Mouse (Mus musculus) hindbrain, embryonic 12.5 days (tissue): ENCODE data around the gene Arhgap32. TPM values are rescaled to one million over a fixed set of nuclear protein-coding genes. Genes with fewer than 3 reads are reported as not detected.
"Not testable (repeated sequence)": the region's sequence is repeated elsewhere in the genome, so short reads cannot be mapped to it uniquely, and the experiment has no call there.

Experiments
- ATAC-seq: fragments of 200-750 bp; cut with Nextera tagmentation; 2 replicates; pipeline ENCODE4 v1.8.0; 2017; ENCODE audit warnings: moderate TSS enrichment; ENCODE audit not compliant: low FRiP score
- H3K27ac ChIP-seq: fragments of 300-500 bp; sonication (generic); 2 replicates; pipeline ENCODE4 v1.5.1; 2016; ENCODE audit warnings: mild to moderate bottlenecking
- H3K27me3 ChIP-seq: fragments of 300-500 bp; sonication (generic); 2 replicates; pipeline ENCODE4 v1.6.1; 2016; ENCODE audit warnings: mild to moderate bottlenecking
- H3K36me3 ChIP-seq: fragments of 300-500 bp; sonication (generic); 2 replicates; pipeline ENCODE4 v1.6.1; 2016; ENCODE audit warnings: mild to moderate bottlenecking
- H3K4me1 ChIP-seq: fragments of 300-500 bp; sonication (generic); 2 replicates; pipeline ENCODE4 v1.6.1; 2016
- H3K4me2 ChIP-seq: fragments of 300-500 bp; sonication (generic); replicated peaks from 2 replicates; pipeline ENCODE4 v1.6.1; 2016; ENCODE audit warnings: mild to moderate bottlenecking
- H3K4me3 ChIP-seq: fragments of 300-500 bp; sonication (generic); 2 replicates; pipeline ENCODE4 v1.5.1; 2016; ENCODE audit warnings: mild to moderate bottlenecking
- H3K9ac ChIP-seq: fragments of 300-500 bp; sonication (generic); 2 replicates; pipeline ENCODE4 v1.6.1; 2016; ENCODE audit warnings: mild to moderate bottlenecking, moderate library complexity
- H3K9me3 ChIP-seq: fragments of 300-500 bp; sonication (generic); replicated peaks from 2 replicates; pipeline ENCODE4 v1.6.1; 2016; ENCODE audit warnings: mild to moderate bottlenecking
- WGBS: fragments of 180-500 bp; shearing (Covaris S2); methylation state at CpG from one replicate; pipeline ENCODE4 v1.1.7; 2016; 5-methylcytosine and 5-hydroxymethylcytosine counted together
- polyA plus RNA-seq: library from polyadenylated mRNA; unstranded; fragments of >200 nt; fragmentation: Nextera tagmentation; extraction: Ambion mirVana; gene quantifications from 2 replicates; pipeline ENCODE4 v1.2.1, GENCODE M21; 2016

Gene Arhgap32
- polyA plus RNA-seq, 1 experiment from 2014 or later: 7.6 TPM

- H3K9me3 ChIP-seq: no peaks in the 10 kb centered on the region
- H3K9ac ChIP-seq: no peak overlapping the region
- no peak for ATAC-seq
- H3K4me2 ChIP-seq: no peak overlapping the region
- no peaks in the 10 kb centered on the region for H3K36me3 ChIP-seq
- no peak overlapping the region for H3K27ac ChIP-seq
- 88% methylated on average over 8 of the region's 8 CpGs for WGBS
- H3K4me1 ChIP-seq: no peaks in the 10 kb centered on the region
- H3K27me3 ChIP-seq: no peaks in the 10 kb centered on the region
- no peak overlapping the region for H3K4me3 ChIP-seq
These were observed 11.3 kb upstream of the Arhgap32 start for GRCm38 (mm10) chr9:32104670-32105069.

GRCm38 (mm10) chr9:32110376-32110775, 5.6 kb upstream of the Arhgap32 start:
- 0 out of 2 replicates have a peak, but pooled peaks cover 2% of the 10 kb centered on the region for H3K4me1 ChIP-seq
- no peak overlapping the region for H3K27ac ChIP-seq
- no peaks in the 10 kb centered on the region for H3K9me3 ChIP-seq
- no peak overlapping the region for H3K9ac ChIP-seq
- H3K4me2 ChIP-seq: no peak overlapping the region
- ATAC-seq: no peak
- no peaks in the 10 kb centered on the region for H3K27me3 ChIP-seq
- H3K4me3 ChIP-seq: no peak overlapping the region
- no peaks in the 10 kb centered on the region for H3K36me3 ChIP-seq
- 91% methylated on average over 2 of the region's 2 CpGs for WGBS

GRCm38 (mm10) chr9:32116272-32116671, 336 bp downstream of the Arhgap32 start:
- 90% methylated on average over 5 of the region's 5 CpGs for WGBS
- H3K4me2 ChIP-seq: no peak overlapping the region
- no peak for ATAC-seq
- H3K27me3 ChIP-seq: no peaks in the 10 kb centered on the region
- no peak overlapping the region for H3K4me3 ChIP-seq
- H3K9me3 ChIP-seq: no peaks in the 10 kb centered on the region
- no peak overlapping the region for H3K9ac ChIP-seq
- H3K4me1 ChIP-seq: 0 out of 2 replicates have a peak, but pooled peaks cover 2% of the 10 kb centered on the region
- H3K27ac ChIP-seq: no peak overlapping the region
- H3K36me3 ChIP-seq: no peaks in the 10 kb centered on the region

- H3K4me3 ChIP-seq: no peak overlapping the region
- H3K27me3 ChIP-seq: no peaks in the 10 kb centered on the region
- H3K9me3 ChIP-seq: no peaks in the 10 kb centered on the region
- no peak overlapping the region for H3K4me2 ChIP-seq
- H3K27ac ChIP-seq: no peak overlapping the region
- H3K4me1 ChIP-seq: no peaks in the 10 kb centered on the region
- 69% methylated on average over 4 of the region's 4 CpGs for WGBS
- H3K36me3 ChIP-seq: no peaks in the 10 kb centered on the region
- no peak overlapping the region for H3K9ac ChIP-seq
- ATAC-seq: no peak
These were observed 1.9 kb downstream of the Arhgap32 start for GRCm38 (mm10) chr9:32117876-32118275.

- H3K4me3 ChIP-seq: no peak overlapping the region
- ATAC-seq: no peak
These were observed 2.5 kb downstream of the Arhgap32 start for GRCm38 (mm10) chr9:32118433-32118832.

GRCm38 (mm10) chr9:32119586-32119985, 3.6 kb downstream of the Arhgap32 start:
- no peak for ATAC-seq
- 95% methylated on average over 6 of the region's 6 CpGs for WGBS

More at GRCm38 (mm10) chr9:32118433-32118832, 2.5 kb downstream of the Arhgap32 start:
- Histone ChIP-seq H3K9ac (no peak overlapping the region), H3K4me1 (no peaks in the 10 kb centered on the region), H3K9me3 (no peaks in the 10 kb centered on the region), H3K36me3 (no peaks in the 10 kb centered on the region), H3K27ac (no peak overlapping the region), H3K27me3 (no peaks in the 10 kb centered on the region), H3K4me2 (no peak overlapping the region)

GRCm38 (mm10) chr9:32120162-32120561, 4.2 kb downstream of the Arhgap32 start:
- ATAC-seq: no peak
- Histone ChIP-seq H3K27me3 (no peaks in the 10 kb centered on the region), H3K27ac (no peak overlapping the region), H3K36me3 (no peaks in the 10 kb centered on the region), H3K9ac (no peak overlapping the region), H3K9me3 (no peaks in the 10 kb centered on the region), H3K4me3 (no peak overlapping the region), H3K4me2 (no peak overlapping the region), H3K4me1 (no peaks in the 10 kb centered on the region)
- 96% methylated on average over 1 of the region's 1 CpGs for whole genome bisulfite sequencing

More at GRCm38 (mm10) chr9:32119586-32119985, 3.6 kb downstream of the Arhgap32 start:
- no peak overlapping the region for H3K9ac ChIP-seq
- H3K4me2 ChIP-seq: no peak overlapping the region
- H3K4me3 ChIP-seq: no peak overlapping the region
- H3K27ac ChIP-seq: no peak overlapping the region
- no peaks in the 10 kb centered on the region for H3K4me1 ChIP-seq
- H3K27me3 ChIP-seq: no peaks in the 10 kb centered on the region
- H3K9me3 ChIP-seq: no peaks in the 10 kb centered on the region
- H3K36me3 ChIP-seq: no peaks in the 10 kb centered on the region

- WGBS: 95% methylated on average over 13 of the region's 13 CpGs
- H3K36me3 ChIP-seq, H3K4me3 ChIP-seq, H3K9ac ChIP-seq, H3K27me3 ChIP-seq, H3K4me2 ChIP-seq, H3K4me1 ChIP-seq, ATAC-seq, H3K9me3 ChIP-seq, H3K27ac ChIP-seq: not testable (repeated sequence)
These were observed 5.3 kb downstream of the Arhgap32 start for GRCm38 (mm10) chr9:32121271-32121670.

GRCm38 (mm10) chr9:32136195-32136594, 20.3 kb downstream of the Arhgap32 start:
- no peak for ATAC-seq
- Histone ChIP-seq H3K4me3 (no peak overlapping the region), H3K9me3 (no peaks in the 10 kb centered on the region), H3K9ac (no peak overlapping the region), H3K27ac (no peak overlapping the region), H3K36me3 (no peaks in the 10 kb centered on the region), H3K4me1 (no peaks in the 10 kb centered on the region), H3K4me2 (no peak overlapping the region), H3K27me3 (no peaks in the 10 kb centered on the region)

- Histone ChIP-seq H3K9ac (no peak overlapping the region), H3K9me3 (no peaks in the 10 kb centered on the region), H3K4me3 (no peak overlapping the region), H3K36me3 (no peaks in the 10 kb centered on the region), H3K4me1 (no peaks in the 10 kb centered on the region), H3K27ac (no peak overlapping the region), H3K4me2 (no peak overlapping the region), H3K27me3 (no peaks in the 10 kb centered on the region)
- 78% methylated on average over 11 of the region's 11 CpGs for WGBS
- no peak for ATAC-seq
These were observed 20.9 kb downstream of the Arhgap32 start for GRCm38 (mm10) chr9:32136680-32137295.

- ATAC-seq: no peak
- no peak overlapping the region for H3K4me3 ChIP-seq
- no peak overlapping the region for H3K9ac ChIP-seq
- H3K4me2 ChIP-seq: no peak overlapping the region
- 89% methylated on average over 14 of the region's 14 CpGs for WGBS
- no peak overlapping the region for H3K27ac ChIP-seq
- H3K27me3 ChIP-seq: no peaks in the 10 kb centered on the region
- no peaks in the 10 kb centered on the region for H3K9me3 ChIP-seq
- peaks cover 3% of the 10 kb centered on the region; the same call in 1 of the 2 replicates for H3K4me1 ChIP-seq
- H3K36me3 ChIP-seq: no peaks in the 10 kb centered on the region
These were observed 21.9 kb downstream of the Arhgap32 start for GRCm38 (mm10) chr9:32137697-32138426.

GRCm38 (mm10) chr9:32138616-32139015, 22.7 kb downstream of the Arhgap32 start:
- Histone ChIP-seq H3K9ac (no peak overlapping the region), H3K4me1 (peaks cover 6% of the 10 kb centered on the region; the same call in 1 of the 2 replicates), H3K27ac (no peak overlapping the region), H3K36me3 (no peaks in the 10 kb centered on the region), H3K4me3 (no peak overlapping the region), H3K4me2 (no peak overlapping the region), H3K27me3 (no peaks in the 10 kb centered on the region), H3K9me3 (no peaks in the 10 kb centered on the region)
- no peak for ATAC-seq
- 94% methylated on average over 5 of the region's 5 CpGs for WGBS

GRCm38 (mm10) chr9:32139641-32140040, 23.7 kb downstream of the Arhgap32 start:
- ATAC-seq: no peak
- no peaks in the 10 kb centered on the region for H3K9me3 ChIP-seq
- H3K9ac ChIP-seq: no peak overlapping the region
- no peaks in the 10 kb centered on the region for H3K36me3 ChIP-seq
- no peaks in the 10 kb centered on the region for H3K27me3 ChIP-seq
- no peak overlapping the region for H3K4me3 ChIP-seq
- whole genome bisulfite sequencing: 86% methylated on average over 5 of the region's 5 CpGs
- H3K27ac ChIP-seq: no peak overlapping the region
- no peak overlapping the region for H3K4me2 ChIP-seq
- H3K4me1 ChIP-seq: peaks cover 6% of the 10 kb centered on the region; the same call in 1 of the 2 replicates
